Mouse (Mus musculus) cortical plate, adult 2 months (tissue): ENCODE data around the gene Rgs9.

Experiments
- CTCF ChIP-seq: fragments of 200-500 bp; IDR thresholded peaks from 2 replicates; pipeline ENCODE4 v1.5.1; 2011; ENCODE audit warnings: mild to moderate bottlenecking, control low read depth, low read length; ENCODE audit not compliant: insufficient read depth; ENCODE audit errors: extremely low read depth
- POLR2A ChIP-seq: fragments of 200-500 bp; IDR thresholded peaks from 2 replicates; pipeline ENCODE4 v1.6.1; 2011; ENCODE audit warnings: mild to moderate bottlenecking, low read length, control low read depth; ENCODE audit not compliant: insufficient read depth; ENCODE audit errors: extremely low read depth

DNA sequence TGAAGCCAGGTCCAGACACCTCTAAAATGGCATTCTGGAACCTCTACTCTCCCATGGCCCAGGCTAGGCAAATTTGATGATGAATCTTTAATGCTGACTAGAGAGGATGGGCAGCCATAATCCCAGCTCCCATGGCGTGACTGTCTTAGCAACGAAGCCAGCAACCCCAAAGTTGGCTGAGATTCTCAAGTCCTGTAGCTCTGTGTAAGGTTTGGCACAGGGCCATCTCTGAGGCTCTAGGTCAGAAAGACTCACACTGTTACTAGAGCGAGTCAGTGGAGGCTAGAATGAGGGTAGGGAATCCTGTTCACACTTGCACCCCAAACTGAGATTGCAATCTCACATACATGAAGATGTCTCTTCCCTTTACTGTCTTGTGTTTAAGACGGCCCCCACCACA is 57.8 kb downstream of the Rgs9 start:
- TF ChIP-seq POLR2A (no peak), CTCF (no peak)
